Mouse (Mus musculus): Measurements from ENCODE around the gene Hfe. TPM values are rescaled to one million over a fixed set of nuclear protein-coding genes. Genes with fewer than 3 reads are reported as not detected.
A peak's percentile ranks its signal among the peaks of the same experiment; 100 is the strongest.
"Not testable (repeated sequence)": the region's sequence is repeated elsewhere in the genome, so short reads cannot be mapped to it uniquely, and the experiment has no call there.

Hfe gene
- polyA plus RNA-seq, 1 experiment from 2014 or later, result 10.8 TPM

DNA sequence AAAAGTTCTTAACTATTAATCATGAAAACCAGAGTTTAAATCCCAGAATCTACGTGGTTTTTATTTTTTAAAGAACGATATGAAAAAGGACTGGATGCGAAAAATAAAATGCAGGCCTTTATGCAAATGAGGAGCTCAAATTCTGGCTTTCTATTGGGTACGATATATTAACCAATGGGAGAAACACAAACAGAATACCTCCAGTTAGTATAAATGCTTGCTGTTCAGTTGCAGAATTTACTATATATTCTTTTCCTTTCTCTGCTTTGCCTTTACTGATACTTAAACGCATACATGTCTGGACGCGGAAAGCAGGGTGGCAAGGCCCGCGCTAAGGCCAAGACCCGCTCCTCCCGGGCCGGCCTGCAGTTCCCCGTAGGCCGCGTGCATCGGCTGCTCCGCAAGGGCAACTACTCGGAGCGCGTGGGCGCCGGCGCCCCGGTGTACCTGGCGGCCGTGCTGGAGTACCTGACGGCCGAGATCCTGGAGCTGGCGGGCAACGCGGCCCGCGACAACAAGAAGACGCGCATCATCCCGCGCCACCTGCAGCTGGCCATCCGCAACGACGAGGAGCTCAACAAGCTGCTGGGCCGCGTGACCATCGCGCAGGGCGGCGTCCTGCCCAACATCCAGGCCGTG is 40.3 kb upstream of the Hfe start, which contains the start of gene Hist1h2ab:
Gene Hist1h2ab, plus strand, starts transcription at position 288 of the 639 bp plus-strand sequence.
- Histone ChIP-seq H3K9ac (peak within 1 kb of the TSS; percentile 44), H3K4me3 (peak within 1 kb of the TSS; percentile 44), H3K4me2 (peak within 1 kb of the TSS; percentile 59), H3K4me1 (peaks cover 30% of the 10 kb centered on the region), H3K27ac (peak within 1 kb of the TSS; percentile 98)
- not testable (repeated sequence) for H3K9me3 ChIP-seq, H3K27me3 ChIP-seq, H3K36me3 ChIP-seq
- under 1% methylated on average over 32 of the region's 47 CpGs for WGBS
- peak; percentile 44 for ATAC-seq (ENCODE audit: borderline replicate concordance, extremely low read depth, low FRiP score, low TSS enrichment)

DNA sequence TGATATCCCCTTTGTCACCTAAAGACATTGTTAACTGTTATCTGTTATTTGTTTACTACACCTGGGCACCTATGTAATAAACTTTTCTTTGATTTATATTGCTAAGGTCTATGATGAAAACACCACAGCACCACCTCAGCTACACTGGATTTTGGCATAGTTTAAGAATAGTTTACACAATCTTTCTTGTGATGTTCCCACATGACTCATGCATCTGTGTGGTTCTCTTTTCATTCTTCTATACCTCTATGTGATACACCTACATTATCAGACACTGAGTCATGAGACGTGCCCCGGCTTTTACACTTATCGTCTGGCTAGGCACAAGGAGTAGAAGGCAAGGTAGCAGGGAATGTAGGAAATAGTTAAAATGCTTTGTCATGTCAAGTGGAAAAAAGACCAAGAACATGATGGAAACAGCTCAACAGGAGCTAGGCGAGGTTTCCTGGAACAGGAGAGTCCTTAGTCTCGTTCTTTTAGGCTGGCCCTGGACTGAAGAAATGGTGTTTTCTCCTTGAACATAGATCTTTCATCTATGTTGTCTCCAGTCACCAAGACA is 39.0 kb upstream of the Hfe start:
- Histone ChIP-seq H3K4me2 (no peak overlapping the region), H3K27me3 (no peaks in the 10 kb centered on the region), H3K9me3 (no peaks in the 10 kb centered on the region), H3K9ac (no peak overlapping the region), H3K4me1 (peaks cover 31% of the 10 kb centered on the region), H3K4me3 (no peak overlapping the region), H3K36me3 (no peaks in the 10 kb centered on the region), H3K27ac (peak overlapping the region; percentile 87)
- ATAC-seq (ENCODE audit: borderline replicate concordance, extremely low read depth, low FRiP score, low TSS enrichment), result no peak
- 83% methylated on average over 5 of the region's 5 CpGs for WGBS

DNA sequence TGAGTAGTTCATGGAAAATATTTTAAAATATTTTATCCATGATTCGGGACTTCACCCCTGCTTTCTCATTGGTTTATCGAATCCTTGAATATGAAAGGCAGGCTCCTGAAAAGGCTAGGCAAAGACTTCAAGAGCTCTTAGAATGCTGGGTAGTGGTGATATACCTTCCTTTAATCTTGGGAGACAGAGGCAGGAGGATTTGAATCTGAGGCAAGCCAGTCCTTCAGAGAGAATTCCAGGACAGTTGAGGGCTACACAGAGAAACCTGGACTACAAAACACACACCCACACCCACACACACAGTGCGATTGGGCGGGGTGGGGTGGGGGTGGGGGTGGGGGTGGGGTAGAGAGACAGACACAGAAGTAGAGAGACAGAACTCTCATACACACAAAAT is 37.2 kb upstream of the Hfe start:
- Histone ChIP-seq H3K9ac (peak overlapping the region; percentile 34), H3K36me3 (no peaks in the 10 kb centered on the region), H3K9me3 (no peaks in the 10 kb centered on the region), H3K4me1 (peaks cover 24% of the 10 kb centered on the region), H3K4me3 (peak overlapping the region; percentile 34; the same call in 1 of the 2 replicates), H3K4me2 (peak overlapping the region; percentile 63), H3K27me3 (no peaks in the 10 kb centered on the region), H3K27ac (peak overlapping the region; percentile 98)
- no peak for ATAC-seq (ENCODE audit: borderline replicate concordance, extremely low read depth, low FRiP score, low TSS enrichment)
- WGBS, result 2% methylated on average over 4 of the region's 4 CpGs

DNA sequence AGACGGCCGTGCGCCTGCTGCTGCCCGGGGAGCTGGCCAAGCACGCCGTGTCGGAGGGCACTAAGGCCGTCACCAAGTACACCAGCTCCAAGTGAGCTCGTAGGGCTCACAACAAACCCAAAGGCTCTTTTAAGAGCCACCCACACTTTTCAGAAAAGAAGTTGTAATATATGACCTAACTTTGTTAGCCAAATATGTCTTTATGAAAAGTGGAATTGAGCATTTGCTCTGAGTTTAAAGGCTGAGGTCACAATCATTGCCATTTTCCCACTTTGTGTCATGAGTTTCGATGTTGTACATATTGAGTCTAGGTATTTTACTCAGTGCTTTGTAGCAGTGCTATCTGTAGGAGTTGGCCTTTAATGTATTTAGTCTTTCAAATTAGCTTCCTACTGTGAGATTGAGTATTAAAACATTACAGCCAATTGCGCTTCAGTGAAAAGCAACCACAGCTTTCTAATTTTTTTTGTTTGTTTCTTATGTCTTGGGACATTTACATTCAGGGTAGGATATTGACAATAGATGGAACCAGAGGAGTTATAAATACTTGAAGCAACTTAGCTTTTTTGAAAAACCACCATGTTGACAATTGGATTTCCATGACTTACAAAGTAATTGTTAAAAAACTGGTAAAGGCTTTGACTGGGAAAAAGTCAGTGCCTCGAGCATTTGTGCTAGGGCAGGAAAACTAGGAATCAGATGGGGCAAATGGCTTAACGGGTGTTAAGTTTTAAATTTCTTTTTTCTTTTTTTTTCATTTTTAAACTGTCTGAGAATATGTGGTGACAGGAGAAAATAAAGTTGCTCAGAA is 36.6 kb upstream of the Hfe start:
- 4% methylated on average over 10 of the region's 13 CpGs for WGBS

DNA sequence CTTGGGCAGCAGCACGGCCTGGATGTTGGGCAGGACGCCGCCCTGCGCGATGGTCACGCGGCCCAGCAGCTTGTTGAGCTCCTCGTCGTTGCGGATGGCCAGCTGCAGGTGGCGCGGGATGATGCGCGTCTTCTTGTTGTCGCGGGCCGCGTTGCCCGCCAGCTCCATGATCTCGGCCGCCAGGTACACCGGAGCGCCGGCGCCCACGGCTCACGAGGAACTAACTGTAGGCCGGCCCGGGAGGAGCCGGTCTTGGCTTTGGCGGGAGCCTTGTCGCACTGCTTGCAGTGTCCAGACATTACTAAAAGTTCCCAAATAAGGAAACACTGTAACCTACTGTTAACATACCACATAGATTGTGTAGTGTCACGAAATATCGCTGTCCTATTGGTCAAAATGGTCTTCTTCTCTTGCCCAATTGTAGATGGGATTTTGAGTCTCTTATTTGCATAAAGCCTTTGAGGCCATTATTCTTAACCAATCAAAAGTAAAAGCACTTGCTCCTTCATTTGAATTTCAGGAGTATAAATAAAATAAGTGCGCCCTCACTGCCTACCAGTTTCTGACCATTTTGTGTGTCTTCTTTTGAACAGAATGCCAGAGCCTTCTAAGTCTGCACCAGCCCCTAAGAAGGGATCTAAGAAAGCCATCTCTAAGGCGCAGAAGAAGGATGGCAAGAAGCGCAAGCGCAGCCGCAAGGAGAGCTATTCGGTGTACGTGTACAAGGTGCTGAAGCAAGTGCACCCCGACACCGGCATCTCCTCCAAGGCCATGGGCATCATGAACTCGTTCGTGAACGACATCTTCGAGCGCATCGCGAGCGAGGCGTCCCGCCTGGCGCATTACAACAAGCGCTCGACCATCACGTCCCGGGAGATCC is 35.8 kb upstream of the Hfe start, which contains the start of gene Hist1h2bb:
Gene Hist1h2bb, plus strand, starts transcription at position 534 of the 880 bp plus-strand sequence.
- Histone ChIP-seq H3K4me2 (peak within 1 kb of the TSS; percentile 63), H3K27ac (peak within 1 kb of the TSS; percentile 98), H3K4me1 (peaks cover 21% of the 10 kb centered on the region), H3K4me3 (peak within 1 kb of the TSS; percentile 36), H3K9ac (peak within 1 kb of the TSS; percentile 59)
- H3K27me3 ChIP-seq, H3K9me3 ChIP-seq, H3K36me3 ChIP-seq: not testable (repeated sequence)
- under 1% methylated on average over 36 of the region's 58 CpGs for WGBS
- peak; percentile 93 for ATAC-seq (ENCODE audit: borderline replicate concordance, extremely low read depth, low FRiP score, low TSS enrichment)

More for the DNA sequence above, 36.6 kb upstream of the Hfe start:
- Histone ChIP-seq H3K9ac (peak overlapping the region; percentile 59), H3K36me3 (no peaks in the 10 kb centered on the region), H3K4me1 (peaks cover 21% of the 10 kb centered on the region), H3K4me3 (peak overlapping the region; percentile 34), H3K9me3 (no peaks in the 10 kb centered on the region), H3K27me3 (no peaks in the 10 kb centered on the region), H3K27ac (peak overlapping the region; percentile 98), H3K4me2 (peak overlapping the region; percentile 63)
- peak; percentile 5; the same call in 1 of the 2 replicates for ATAC-seq (ENCODE audit: borderline replicate concordance, extremely low read depth, low FRiP score, low TSS enrichment)

DNA sequence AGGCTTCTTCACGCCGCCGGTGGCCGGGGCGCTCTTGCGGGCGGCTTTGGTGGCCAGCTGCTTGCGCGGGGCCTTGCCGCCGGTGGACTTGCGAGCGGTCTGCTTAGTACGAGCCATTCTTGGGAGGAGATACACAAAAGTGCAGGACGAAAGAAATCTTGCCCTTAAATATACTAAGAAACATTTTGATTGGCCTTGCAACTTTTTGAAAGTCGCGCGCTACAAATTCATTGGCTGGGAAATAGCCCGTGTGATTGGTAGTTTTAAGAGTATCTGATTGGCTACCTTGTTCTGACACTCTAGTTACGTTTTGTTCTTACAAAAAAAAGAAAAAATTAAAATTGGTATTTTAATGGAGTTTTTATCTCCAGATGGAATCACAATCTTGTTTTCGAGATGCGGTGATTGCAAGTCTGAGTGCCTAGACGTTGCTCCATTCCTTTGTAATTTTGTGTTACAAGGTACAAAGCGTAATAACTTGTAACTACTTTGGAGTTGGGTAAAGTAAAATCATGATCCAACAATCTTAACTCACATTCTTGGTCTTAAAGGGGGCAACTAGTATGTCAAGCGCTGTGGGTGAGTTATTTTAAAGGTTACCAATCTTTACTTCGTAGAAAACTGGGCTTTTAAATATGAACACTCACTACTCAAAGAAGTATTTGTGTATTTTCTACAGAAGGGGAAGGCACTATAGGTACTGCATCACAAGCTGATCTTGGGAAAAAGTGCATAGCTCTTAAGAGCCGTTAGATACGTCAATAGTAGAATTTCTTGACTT is 34.9 kb upstream of the Hfe start, which contains the start of gene Hist1h3c:
Gene Hist1h3c, minus strand, starts transcription at position 222 of the 781 bp plus-strand sequence.
- H3K4me1 ChIP-seq, result peaks cover 26% of the 10 kb centered on the region
- H3K4me2 ChIP-seq, result peak within 1 kb of the TSS; percentile 63
- peak within 1 kb of the TSS; percentile 55 for H3K9ac ChIP-seq
- no peaks in the 10 kb centered on the region for H3K9me3 ChIP-seq
- no peaks in the 10 kb centered on the region for H3K36me3 ChIP-seq
- no peaks in the 10 kb centered on the region for H3K27me3 ChIP-seq
- peak; percentile 69 for ATAC-seq (ENCODE audit: borderline replicate concordance, extremely low read depth, low FRiP score, low TSS enrichment)
- WGBS, result under 1% methylated on average over 26 of the region's 28 CpGs
- peak within 1 kb of the TSS; percentile 98 for H3K27ac ChIP-seq
- peak within 1 kb of the TSS; percentile 36 for H3K4me3 ChIP-seq

DNA sequence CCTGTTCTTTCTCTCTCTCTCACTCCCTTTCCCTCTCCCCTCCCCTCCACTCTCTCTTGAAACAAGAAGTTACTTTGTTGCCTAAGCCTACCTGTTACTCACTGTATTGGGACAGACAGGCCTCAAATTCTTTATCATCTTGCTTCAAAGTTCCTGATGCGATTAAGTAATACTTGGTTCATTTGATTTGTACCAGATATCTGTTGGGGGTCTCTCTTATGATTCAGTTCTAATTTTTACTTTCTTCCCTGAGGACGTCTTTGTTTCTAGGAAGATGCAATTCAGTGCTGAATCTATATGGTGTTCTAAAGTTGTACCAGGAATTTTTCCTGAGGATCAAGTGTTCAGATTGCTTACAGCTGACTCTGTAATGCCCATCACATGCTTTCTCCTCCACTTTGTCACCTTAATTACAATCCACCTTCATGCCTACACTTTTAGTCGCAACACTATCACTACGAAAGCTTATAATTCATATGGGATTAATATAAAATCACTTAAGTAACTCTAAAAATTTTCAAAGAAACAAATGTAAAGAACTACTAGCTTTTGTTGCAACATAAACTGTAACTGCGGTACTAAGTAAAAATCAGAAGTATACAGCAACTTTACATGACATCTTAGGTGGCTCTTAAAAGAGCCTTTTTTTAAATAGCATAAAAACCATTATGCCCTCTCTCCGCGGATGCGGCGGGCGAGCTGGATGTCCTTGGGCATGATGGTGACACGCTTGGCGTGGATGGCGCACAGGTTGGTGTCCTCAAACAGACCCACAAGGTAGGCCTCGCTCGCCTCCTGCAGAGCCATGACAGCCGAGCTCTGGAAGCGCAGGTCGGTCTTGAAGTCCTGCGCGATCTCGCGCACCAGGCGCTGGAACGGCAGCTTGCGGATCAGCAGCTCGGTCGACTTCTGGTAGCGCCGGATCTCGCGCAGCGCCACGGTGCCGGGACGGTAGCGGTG is 34.0 kb upstream of the Hfe start:
- Histone ChIP-seq H3K4me1 (peaks cover 30% of the 10 kb centered on the region), H3K9me3 (no peaks in the 10 kb centered on the region), H3K4me2 (peak overlapping the region; percentile 63), H3K27me3 (no peaks in the 10 kb centered on the region), H3K4me3 (peak overlapping the region; percentile 36), H3K36me3 (no peaks in the 10 kb centered on the region), H3K27ac (peak overlapping the region; percentile 98), H3K9ac (peak overlapping the region; percentile 55)
- under 1% methylated on average over 15 of the region's 36 CpGs for WGBS
- ATAC-seq (ENCODE audit: borderline replicate concordance, extremely low read depth, low FRiP score, low TSS enrichment), result no peak

DNA sequence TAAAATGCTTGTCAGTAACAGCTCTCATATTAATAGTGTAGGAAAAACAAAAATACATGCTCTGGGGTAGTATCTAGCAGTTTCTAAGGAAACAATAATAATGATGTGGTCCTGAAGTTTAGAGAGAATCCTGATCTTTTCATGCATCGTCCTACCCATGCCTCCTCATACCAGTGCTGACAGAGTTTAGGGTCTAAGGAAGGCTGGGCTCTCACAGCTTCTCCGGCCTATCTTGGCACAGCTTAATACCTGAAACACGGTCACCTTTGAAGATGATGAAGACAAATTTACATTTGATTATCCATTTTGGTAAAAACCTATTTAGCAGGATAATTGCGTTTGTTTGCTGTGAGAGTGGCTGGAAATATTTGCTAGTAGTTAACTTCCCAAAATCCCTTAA is 33.3 kb upstream of the Hfe start:
- peak overlapping the region; percentile 98 for H3K27ac ChIP-seq
- H3K4me3 ChIP-seq, result peak overlapping the region; percentile 36
- H3K9ac ChIP-seq, result 0 out of 2 replicates have a peak overlapping the region, but pooled peaks have one; percentile 55
- WGBS, result 25% methylated on average over 4 of the region's 4 CpGs
- H3K9me3 ChIP-seq, result no peaks in the 10 kb centered on the region
- peaks cover 30% of the 10 kb centered on the region for H3K4me1 ChIP-seq
- no peaks in the 10 kb centered on the region for H3K36me3 ChIP-seq
- no peak for ATAC-seq (ENCODE audit: borderline replicate concordance, extremely low read depth, low FRiP score, low TSS enrichment)
- H3K27me3 ChIP-seq, result no peaks in the 10 kb centered on the region
- H3K4me2 ChIP-seq, result peak overlapping the region; percentile 63

DNA sequence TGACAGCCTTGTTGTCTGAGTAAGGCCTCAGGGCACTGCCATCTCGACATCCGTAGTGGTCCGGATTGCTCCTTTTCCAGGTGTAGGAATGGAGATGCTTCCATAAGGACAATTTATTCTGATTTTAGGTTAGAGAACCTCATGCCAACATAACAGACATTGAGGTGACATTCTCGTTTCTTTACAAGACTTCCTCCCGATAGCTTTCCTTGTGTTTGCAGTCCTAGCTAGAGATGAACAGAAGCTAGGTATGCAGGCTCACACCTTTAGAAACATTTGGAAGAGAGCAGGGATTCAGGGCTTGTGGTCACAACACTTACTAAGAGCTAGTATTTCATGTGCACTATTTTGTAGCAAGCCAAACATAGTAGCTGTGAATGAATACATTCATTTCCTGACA is 32.6 kb upstream of the Hfe start:
- Histone ChIP-seq H3K36me3 (no peaks in the 10 kb centered on the region), H3K4me2 (no peak overlapping the region), H3K4me1 (peaks cover 25% of the 10 kb centered on the region), H3K9me3 (no peaks in the 10 kb centered on the region), H3K27me3 (no peaks in the 10 kb centered on the region), H3K27ac (no peak overlapping the region), H3K4me3 (no peak overlapping the region), H3K9ac (no peak overlapping the region)
- ATAC-seq (ENCODE audit: borderline replicate concordance, extremely low read depth, low FRiP score, low TSS enrichment), result no peak
- WGBS, result 82% methylated on average over 5 of the region's 5 CpGs

DNA sequence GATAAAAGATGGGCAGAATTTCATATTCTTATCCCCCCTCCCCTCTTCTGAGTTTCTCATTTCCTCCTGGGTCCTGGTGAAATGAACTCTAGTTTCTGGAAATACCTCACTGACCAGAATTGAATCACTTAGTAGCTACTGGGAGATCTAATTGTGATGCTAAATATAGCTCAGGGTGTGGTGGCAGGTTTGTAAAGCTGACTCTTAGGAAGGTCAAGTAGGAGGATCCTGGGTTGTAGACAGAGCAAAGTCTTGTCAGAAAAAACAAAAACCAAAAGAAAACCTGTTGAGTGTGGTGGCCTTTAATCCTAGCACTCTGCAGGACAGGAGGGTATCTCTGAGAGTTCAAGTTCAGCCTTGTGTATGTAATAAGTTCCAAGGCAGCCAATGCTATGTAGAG is 31.4 kb upstream of the Hfe start:
- no peak overlapping the region for H3K4me2 ChIP-seq
- no peaks in the 10 kb centered on the region for H3K27me3 ChIP-seq
- H3K27ac ChIP-seq, result no peak overlapping the region
- no peak overlapping the region for H3K9ac ChIP-seq
- no peaks in the 10 kb centered on the region for H3K36me3 ChIP-seq
- H3K4me3 ChIP-seq, result no peak overlapping the region
- H3K9me3 ChIP-seq, result no peaks in the 10 kb centered on the region
- peaks cover 14% of the 10 kb centered on the region; the same call in 1 of the 2 replicates for H3K4me1 ChIP-seq
- ATAC-seq (ENCODE audit: borderline replicate concordance, extremely low read depth, low FRiP score, low TSS enrichment), result no peak

Measured in lung, embryonic 15.5 days (tissue).